Mouse (Mus musculus) embryo, embryonic 10.5 days (tissue): ENCODE results near the gene Prss44.
A peak's percentile ranks its signal among the peaks of the same experiment; 100 is the strongest.

Experiments
- DNase-seq: peaks from one replicate; pipeline ENCODE4 v3.0.0-alpha.2; 2015; ENCODE audit warnings: low spot score

The Prss44 gene

GRCm38 (mm10) chr9:110833021-110833420 is 19.2 kb downstream of the Prss44 start:
- no peak for DNase-seq

GRCm38 (mm10) chr9:110834411-110834810 is 20.6 kb downstream of the Prss44 start, which contains the start of gene Prss45:
Gene Prss45 (plus strand): TSS chr9:110834588.
- no peak for DNase-seq

GRCm38 (mm10) chr9:110834961-110835360 is 21.2 kb downstream of the Prss44 start:
- DNase-seq, result no peak

- no peak for DNase-seq
These were observed 22.3 kb downstream of the Prss44 start for GRCm38 (mm10) chr9:110836112-110836511.

GRCm38 (mm10) chr9:110840905-110841304 is 27.1 kb downstream of the Prss44 start:
- DNase-seq, result no peak

- no peak for DNase-seq
These were observed 27.6 kb downstream of the Prss44 start for GRCm38 (mm10) chr9:110841438-110841837.

- no peak for DNase-seq
These were observed 30.4 kb downstream of the Prss44 start, which contains the start of gene Prss46 for GRCm38 (mm10) chr9:110844206-110844605. Gene Prss46 (plus strand): TSS chr9:110844506.

- no peak for DNase-seq
These were observed 35.4 kb downstream of the Prss44 start for GRCm38 (mm10) chr9:110849162-110849561.

GRCm38 (mm10) chr9:110855903-110856302 is 42.1 kb downstream of the Prss44 start:
- DNase-seq, result no peak

- no peak for DNase-seq
These were observed 43.1 kb downstream of the Prss44 start for GRCm38 (mm10) chr9:110856920-110857319.

- DNase-seq, result peak; percentile 62
These were observed 44.1 kb downstream of the Prss44 start, which contains the start of gene Prss50 for GRCm38 (mm10) chr9:110857781-110858472. Gene Prss50 (plus strand): TSS chr9:110857967.

GRCm38 (mm10) chr9:110858523-110858922 is 44.7 kb downstream of the Prss44 start:
- no peak for DNase-seq

GRCm38 (mm10) chr9:110858967-110859596 is 45.3 kb downstream of the Prss44 start:
- no peak for DNase-seq

- peak; percentile 82 for DNase-seq
These were observed 57.2 kb downstream of the Prss44 start for GRCm38 (mm10) chr9:110871030-110871429.
